Mouse (Mus musculus) midbrain, embryonic 11.5 days (tissue): Measurements from ENCODE around the gene Fosl1. TPM values are rescaled to one million over a fixed set of nuclear protein-coding genes. Genes with fewer than 3 reads are reported as not detected.

Experiments
- ATAC-seq: fragments of 200-750 bp; cut with Nextera tagmentation; 2 replicates; pipeline ENCODE4 v1.8.0; 2017; ENCODE audit warnings: moderate TSS enrichment, moderate library complexity; ENCODE audit not compliant: low FRiP score
- DNase-seq: peaks from one replicate; pipeline ENCODE4 v3.0.0; 2015; ENCODE audit warnings: low spot score; ENCODE audit errors: missing footprints
- H3K27ac ChIP-seq: fragments of 300-500 bp; sonication (generic); 2 replicates; pipeline ENCODE4 v1.5.1; 2014; ENCODE audit warnings: low read depth, low read length
- H3K27me3 ChIP-seq: fragments of 300-500 bp; sonication (generic); 2 replicates; pipeline ENCODE4 v1.6.1; 2014; ENCODE audit warnings: mild to moderate bottlenecking, low read length, moderate library complexity, mixed read lengths; ENCODE audit not compliant: control insufficient read depth, insufficient read depth
- H3K36me3 ChIP-seq: fragments of 300-500 bp; sonication (generic); 2 replicates; pipeline ENCODE4 v1.6.1; 2014; ENCODE audit warnings: mild to moderate bottlenecking, low read length, moderate library complexity, mixed read lengths; ENCODE audit not compliant: control insufficient read depth, insufficient read depth
- H3K4me1 ChIP-seq: fragments of 300-500 bp; sonication (generic); 2 replicates; pipeline ENCODE4 v1.6.1; 2014; ENCODE audit warnings: low read length; ENCODE audit not compliant: control insufficient read depth, insufficient read depth
- H3K4me2 ChIP-seq: fragments of 300-500 bp; sonication (generic); 2 replicates; pipeline ENCODE4 v1.6.1; 2014; ENCODE audit warnings: mild to moderate bottlenecking, moderate library complexity
- H3K4me3 ChIP-seq: fragments of 300-500 bp; sonication (generic); 2 replicates; pipeline ENCODE4 v1.5.1; 2014; ENCODE audit warnings: low read depth, low read length
- H3K9ac ChIP-seq: fragments of 300-500 bp; sonication (generic); 2 replicates; pipeline ENCODE4 v1.6.1; 2014; ENCODE audit warnings: low read length
- H3K9me3 ChIP-seq: fragments of 300-500 bp; sonication (generic); 2 replicates; pipeline ENCODE4 v1.6.1; 2016; ENCODE audit warnings: low read length; ENCODE audit not compliant: control insufficient read depth
- WGBS: fragments of 180-500 bp; shearing (Covaris S2); extraction: QIAGEN DNeasy Blood & Tissue Kit; methylation state at CpG from one replicate; pipeline ENCODE4 v1.1.7; 2014; 5-methylcytosine and 5-hydroxymethylcytosine counted together
- polyA plus RNA-seq: library from polyadenylated mRNA; unstranded; fragments of >200 nt; fragmentation: Nextera tagmentation; extraction: Ambion mirVana; gene quantifications from 2 replicates; pipeline ENCODE4 v1.2.1, GENCODE M21; 2014

The Fosl1 gene
- polyA plus RNA-seq, 1 experiment from 2014 or later, result not detected

- no peaks in the 10 kb centered on the region for H3K27me3 ChIP-seq
- no peak overlapping the region for H3K4me2 ChIP-seq
- H3K4me3 ChIP-seq, result no peak overlapping the region
- DNase-seq, result peak; percentile 33
- WGBS, result 75% methylated on average over 8 of the region's 8 CpGs
- H3K27ac ChIP-seq, result no peak overlapping the region
- no peak overlapping the region for H3K9ac ChIP-seq
- H3K9me3 ChIP-seq, result no peaks in the 10 kb centered on the region
- H3K36me3 ChIP-seq, result 0 out of 2 replicates have a peak, but pooled peaks cover 5% of the 10 kb centered on the region
- peaks cover 14% of the 10 kb centered on the region for H3K4me1 ChIP-seq
- no peak for ATAC-seq
Observed at GRCm38 (mm10) chr19:5429806-5430205, 17.5 kb upstream of the Fosl1 start.

GRCm38 (mm10) chr19:5430408-5430807 is 16.9 kb upstream of the Fosl1 start:
- no peak for ATAC-seq

GRCm38 (mm10) chr19:5431911-5432464 is 15.4 kb upstream of the Fosl1 start:
- Histone ChIP-seq H3K4me3 (no peak overlapping the region), H3K9me3 (no peaks in the 10 kb centered on the region), H3K27me3 (no peaks in the 10 kb centered on the region), H3K36me3 (no peaks in the 10 kb centered on the region), H3K4me1 (peaks cover 7% of the 10 kb centered on the region), H3K27ac (no peak overlapping the region), H3K4me2 (no peak overlapping the region), H3K9ac (no peak overlapping the region)
- WGBS, result 74% methylated on average over 4 of the region's 4 CpGs
- ATAC-seq (no peak), DNase-seq (no peak)

More at GRCm38 (mm10) chr19:5430408-5430807, 16.9 kb upstream of the Fosl1 start:
- Histone ChIP-seq H3K4me2 (no peak overlapping the region), H3K9ac (no peak overlapping the region), H3K27me3 (no peaks in the 10 kb centered on the region), H3K36me3 (0 out of 2 replicates have a peak, but pooled peaks cover 5% of the 10 kb centered on the region), H3K9me3 (no peaks in the 10 kb centered on the region), H3K27ac (no peak overlapping the region), H3K4me1 (peaks cover 14% of the 10 kb centered on the region), H3K4me3 (no peak overlapping the region)
- WGBS, result 90% methylated on average over 1 of the region's 1 CpGs
- peak; percentile 21 for DNase-seq

- DNase-seq (peak; percentile 89), ATAC-seq (no peak)
Observed at GRCm38 (mm10) chr19:5432992-5433852, 14.1 kb upstream of the Fosl1 start.

DNA sequence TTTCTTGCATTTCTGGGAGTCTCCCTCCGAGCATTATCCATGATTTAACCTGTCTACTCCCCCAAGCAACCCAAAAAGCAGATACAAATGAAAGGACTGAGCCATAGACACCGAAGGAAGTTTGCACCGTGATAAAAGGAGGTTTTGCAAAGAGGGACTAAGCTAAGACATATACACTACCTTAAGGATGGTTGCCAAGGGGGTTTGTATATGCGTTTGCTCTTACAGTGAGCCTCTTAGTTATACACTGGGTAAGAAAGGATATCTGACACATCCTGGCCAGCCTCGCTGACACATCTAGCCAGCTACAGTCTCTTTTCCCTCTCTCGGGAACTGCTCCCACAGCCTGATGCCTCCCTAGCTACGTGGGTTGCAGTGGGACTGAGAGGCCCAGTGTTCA is 13.4 kb upstream of the Fosl1 start:
- peaks cover 7% of the 10 kb centered on the region for H3K4me1 ChIP-seq
- H3K27me3 ChIP-seq, result no peaks in the 10 kb centered on the region
- WGBS, result 80% methylated on average over 7 of the region's 7 CpGs
- DNase-seq, result peak; percentile 67
- no peaks in the 10 kb centered on the region for H3K36me3 ChIP-seq
- no peak for ATAC-seq
- no peak overlapping the region for H3K4me3 ChIP-seq
- no peak overlapping the region for H3K27ac ChIP-seq
- peak overlapping the region; percentile 46 for H3K4me2 ChIP-seq
- H3K9ac ChIP-seq, result peak overlapping the region; percentile 49; the same call in 1 of the 2 replicates
- H3K9me3 ChIP-seq, result no peaks in the 10 kb centered on the region

More at GRCm38 (mm10) chr19:5432992-5433852, 14.1 kb upstream of the Fosl1 start:
- peaks cover 7% of the 10 kb centered on the region for H3K4me1 ChIP-seq
- peak overlapping the region; percentile 49 for H3K9ac ChIP-seq
- 11% methylated on average over 16 of the region's 16 CpGs for WGBS
- H3K27me3 ChIP-seq, result no peaks in the 10 kb centered on the region
- no peaks in the 10 kb centered on the region for H3K36me3 ChIP-seq
- peak overlapping the region; percentile 46 for H3K4me2 ChIP-seq
- H3K4me3 ChIP-seq, result peak overlapping the region; percentile 20; the same call in 1 of the 2 replicates
- H3K27ac ChIP-seq, result no peak overlapping the region
- no peaks in the 10 kb centered on the region for H3K9me3 ChIP-seq

DNA sequence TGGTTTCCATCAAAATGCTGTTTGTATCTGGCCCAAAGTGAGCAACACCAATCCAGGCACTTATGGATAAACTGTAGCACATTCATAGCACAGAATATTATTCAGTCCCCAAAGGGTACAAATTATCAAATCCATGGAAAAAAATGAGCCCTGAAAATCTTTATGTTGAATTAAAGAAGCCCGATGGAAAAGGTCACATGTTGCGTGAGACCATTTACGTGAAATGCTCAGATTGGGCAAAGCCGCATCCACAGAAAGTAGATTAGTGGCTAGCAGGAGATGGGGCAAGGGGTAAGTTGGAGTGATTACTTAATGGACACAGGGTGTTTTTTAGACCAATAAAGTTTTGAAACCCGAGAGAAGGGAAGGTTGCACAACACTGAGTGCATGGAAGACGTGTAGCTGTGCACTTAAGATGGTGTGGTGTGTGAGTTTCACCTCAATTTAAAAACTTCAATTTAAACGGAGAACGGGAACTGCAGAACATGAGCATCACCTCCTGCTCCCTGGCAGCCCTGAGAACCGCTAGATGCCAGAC is 2.9 kb upstream of the Fosl1 start:
- H3K4me1 ChIP-seq, result peaks cover 12% of the 10 kb centered on the region
- H3K27ac ChIP-seq, result no peak overlapping the region
- H3K4me3 ChIP-seq, result no peak overlapping the region
- DNase-seq (no peak), ATAC-seq (no peak)
- H3K4me2 ChIP-seq, result no peak overlapping the region
- 69% methylated on average over 9 of the region's 9 CpGs for WGBS
- peaks cover 36% of the 10 kb centered on the region for H3K27me3 ChIP-seq
- H3K9me3 ChIP-seq, result peaks cover 4% of the 10 kb centered on the region; the same call in 1 of the 2 replicates
- H3K36me3 ChIP-seq, result no peaks in the 10 kb centered on the region
- H3K9ac ChIP-seq, result no peak overlapping the region

- Histone ChIP-seq H3K9me3 (peaks cover 4% of the 10 kb centered on the region; the same call in 1 of the 2 replicates), H3K27ac (no peak overlapping the region), H3K9ac (no peak overlapping the region), H3K4me2 (no peak overlapping the region), H3K27me3 (peaks cover 41% of the 10 kb centered on the region), H3K36me3 (no peaks in the 10 kb centered on the region), H3K4me1 (peaks cover 12% of the 10 kb centered on the region), H3K4me3 (no peak overlapping the region)
- no peak for DNase-seq
- 50% methylated on average over 7 of the region's 7 CpGs for WGBS
- no peak for ATAC-seq
Observed at GRCm38 (mm10) chr19:5444954-5445353, 2.4 kb upstream of the Fosl1 start.

- DNase-seq (no peak), ATAC-seq (no peak)
- H3K4me1 ChIP-seq, result peaks cover 12% of the 10 kb centered on the region
- no peak overlapping the region for H3K4me2 ChIP-seq
- H3K27me3 ChIP-seq, result peaks cover 44% of the 10 kb centered on the region
- WGBS, result 87% methylated on average over 5 of the region's 5 CpGs
- no peaks in the 10 kb centered on the region for H3K36me3 ChIP-seq
- no peak overlapping the region for H3K9ac ChIP-seq
- H3K4me3 ChIP-seq, result no peak overlapping the region
- H3K27ac ChIP-seq, result no peak overlapping the region
- H3K9me3 ChIP-seq, result no peaks in the 10 kb centered on the region
Observed at GRCm38 (mm10) chr19:5445747-5446146, 1.6 kb upstream of the Fosl1 start.
